8 mouse cellular contexts compared by ENCODE assay signal in the genomic region with DNA sequence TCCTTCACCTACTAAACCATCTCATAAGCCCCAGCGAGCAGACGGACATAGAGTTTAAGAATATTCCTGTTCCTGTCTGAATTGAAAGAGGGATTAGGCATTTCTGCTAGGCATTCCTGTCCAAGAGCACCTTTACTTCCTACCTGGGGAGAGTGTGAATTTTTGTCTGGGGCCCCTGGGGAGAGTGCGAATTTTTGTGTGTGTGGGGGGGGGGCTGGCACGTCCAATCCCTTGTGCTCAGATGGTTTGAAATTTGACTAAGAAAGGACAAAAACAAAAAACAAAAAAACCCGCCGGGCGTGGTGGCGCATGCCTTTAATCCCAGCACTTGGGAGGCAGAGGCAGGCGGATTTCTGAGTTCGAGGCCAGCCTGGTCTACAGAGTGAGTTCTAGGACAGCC. TPM values are rescaled to one million over a fixed set of nuclear protein-coding genes. Genes with fewer than 3 reads are reported as not detected.
DNase-seq lines count a peak whose midpoint lies in the region; ATAC-seq lines count a peak whose summit lies in the region.

No protein-coding gene starts in this region.

- H3K27ac ChIP-seq in kidney, embryonic 16.5 days (ENCODE audit: low read length) = no peak overlapping the region
- no peak overlapping the region for H3K27ac ChIP-seq in embryonic facial prominence, embryonic 11.5 days (replicated peaks; ENCODE audit: low read depth, low read length)
- H3K27ac ChIP-seq in intestine, embryonic 16.5 days (ENCODE audit: low read length) = no peak overlapping the region
- no peak overlapping the region for H3K27ac ChIP-seq in neural tube, embryonic 13.5 days (replicated peaks)

- peak overlapping the region; percentile 65 for H3K4me3 ChIP-seq in kidney, embryonic 16.5 days (ENCODE audit: low read length)
- peak overlapping the region; percentile 82 for H3K4me3 ChIP-seq in embryonic facial prominence, embryonic 11.5 days (ENCODE audit: low read depth, low read length)
- peak overlapping the region; percentile 63 for H3K4me3 ChIP-seq in intestine, embryonic 16.5 days (ENCODE audit: low read length)
- peak overlapping the region; percentile 91 for H3K4me3 ChIP-seq in neural tube, embryonic 13.5 days

- no peaks in the 10 kb centered on the region for H3K27me3 ChIP-seq in kidney, embryonic 16.5 days (ENCODE audit: insufficient read depth, low read length)
- no peaks in the 10 kb centered on the region for H3K27me3 ChIP-seq in embryonic facial prominence, embryonic 11.5 days (ENCODE audit: control insufficient read depth, insufficient read depth, low read length)
- H3K27me3 ChIP-seq in intestine, embryonic 16.5 days (replicated peaks; ENCODE audit: control insufficient read depth, insufficient read depth, low read length) = no peaks in the 10 kb centered on the region
- no peaks in the 10 kb centered on the region for H3K27me3 ChIP-seq in neural tube, embryonic 13.5 days

- H3K9me3 ChIP-seq in kidney, embryonic 16.5 days (ENCODE audit: low read length) = no peaks in the 10 kb centered on the region
- no peaks in the 10 kb centered on the region for H3K9me3 ChIP-seq in embryonic facial prominence, embryonic 11.5 days (replicated peaks; ENCODE audit: control insufficient read depth, low read length)
- H3K9me3 ChIP-seq in intestine, embryonic 16.5 days (ENCODE audit: control insufficient read depth, low read length) = no peaks in the 10 kb centered on the region
- no peaks in the 10 kb centered on the region for H3K9me3 ChIP-seq in neural tube, embryonic 13.5 days

- ATAC-seq in kidney, embryonic 16.5 days (ENCODE audit: low FRiP score, low TSS enrichment) = no peak
- peak; percentile 4; the same call in 1 of the 2 replicates for ATAC-seq in embryonic facial prominence, embryonic 11.5 days (replicated peaks; ENCODE audit: insufficient number of reproducible peaks, low FRiP score, low TSS enrichment, low read depth)
- ATAC-seq in intestine, embryonic 16.5 days = peak; percentile 4; the same call in 1 of the 2 replicates
- ATAC-seq in neural tube, embryonic 13.5 days (ENCODE audit: low read depth) = 0 out of 2 replicates have a peak, but pooled peaks have one; percentile 8

- intact Hi-C loops in left cerebral cortex, postnatal 36 days (cut with DNase I) = no loop called here

- peaks cover 8% of the 10 kb centered on the region for H3K36me3 ChIP-seq in kidney, embryonic 16.5 days (ENCODE audit: insufficient read depth, low read length)
- H3K36me3 ChIP-seq in embryonic facial prominence, embryonic 11.5 days (replicated peaks; ENCODE audit: control insufficient read depth, insufficient read depth, low read depth, low read length) = peaks cover 2% of the 10 kb centered on the region; the same call in 1 of the 2 replicates
- peaks cover 5% of the 10 kb centered on the region; the same call in 1 of the 2 replicates for H3K36me3 ChIP-seq in intestine, embryonic 16.5 days (ENCODE audit: control insufficient read depth, insufficient read depth, low read length)
- H3K36me3 ChIP-seq in neural tube, embryonic 13.5 days = peaks cover 15% of the 10 kb centered on the region

- peaks cover 5% of the 10 kb centered on the region; the same call in 1 of the 2 replicates for H3K4me1 ChIP-seq in kidney, embryonic 16.5 days (ENCODE audit: insufficient read depth, low read length)
- 0 out of 2 replicates have a peak, but pooled peaks cover 3% of the 10 kb centered on the region for H3K4me1 ChIP-seq in embryonic facial prominence, embryonic 11.5 days (ENCODE audit: control insufficient read depth, insufficient read depth, low read length)
- 0 out of 2 replicates have a peak, but pooled peaks cover 5% of the 10 kb centered on the region for H3K4me1 ChIP-seq in intestine, embryonic 16.5 days (ENCODE audit: control insufficient read depth, insufficient read depth, low read length)
- H3K4me1 ChIP-seq in neural tube, embryonic 13.5 days (replicated peaks) = peaks cover 10% of the 10 kb centered on the region

- H3K9ac ChIP-seq in kidney, embryonic 16.5 days (replicated peaks; ENCODE audit: low read length) = no peak overlapping the region
- H3K9ac ChIP-seq in embryonic facial prominence, embryonic 11.5 days (replicated peaks; ENCODE audit: low read length) = no peak overlapping the region
- no peak overlapping the region for H3K9ac ChIP-seq in intestine, embryonic 16.5 days (ENCODE audit: low read depth, low read length)
- H3K9ac ChIP-seq in neural tube, embryonic 13.5 days = no peak overlapping the region

- H3K4me2 ChIP-seq in kidney, embryonic 16.5 days (replicated peaks; ENCODE audit: low read depth, low read length) = peak overlapping the region; percentile 39
- H3K4me2 ChIP-seq in embryonic facial prominence, embryonic 11.5 days (ENCODE audit: low read depth, low read length) = peak overlapping the region; percentile 10; the same call in 1 of the 2 replicates
- H3K4me2 ChIP-seq in intestine, embryonic 16.5 days (ENCODE audit: low read depth, low read length) = peak overlapping the region; percentile 72
- H3K4me2 ChIP-seq in neural tube, embryonic 13.5 days = peak overlapping the region; percentile 95

- DNase-seq in kidney, postnatal 14 days = no peak
- no peak for DNase-seq in embryonic facial prominence, embryonic 11.5 days (ENCODE audit: low spot score)
- no peak for DNase-seq in urinary bladder, adult 2 months (ENCODE audit: low spot score)
- DNase-seq in left cerebral cortex, postnatal 36 days (ENCODE audit: low spot score in 2 of 2) = no peak
- no peak for DNase-seq in MN1 (ENCODE audit: low spot score)

- 68% methylated on average over 10 of the region's 10 CpGs for WGBS in kidney, embryonic 16.5 days
- 59% methylated on average over 10 of the region's 10 CpGs for WGBS in embryonic facial prominence, embryonic 11.5 days
- WGBS in intestine, embryonic 16.5 days = 65% methylated on average over 10 of the region's 10 CpGs
- 74% methylated on average over 10 of the region's 10 CpGs for WGBS in neural tube, embryonic 13.5 days

RNA-seq across cellular contexts. Expression of a gene that starts 0.4 kb away (rescaled TPM):
- 26.2 and 27.4 TPM in 2 replicates for polyA plus RNA-seq in kidney, embryonic 16.5 days (2015; fragmentation: Nextera tagmentation; extraction: Ambion mirVana)
- 21.3 and 21.7 TPM in 2 replicates for polyA plus RNA-seq in embryonic facial prominence, embryonic 11.5 days (2014; fragmentation: Nextera tagmentation; extraction: Ambion mirVana)
- polyA plus RNA-seq in intestine, embryonic 16.5 days (2015; fragmentation: Nextera tagmentation; extraction: Ambion mirVana) = 19.0 and 21.2 TPM in 2 replicates
- 23.1 and 27.0 TPM in 2 replicates for polyA plus RNA-seq in neural tube, embryonic 13.5 days (2015; fragmentation: Nextera tagmentation; extraction: Ambion mirVana)
- 16.4 and 18.0 TPM in 2 replicates for polyA plus RNA-seq in urinary bladder, adult 2 months (2012; rRNA removed)
- total RNA-seq in left cerebral cortex, postnatal 36 days (2021) = 10 to 100 TPM; 35.4 to 36.4 TPM

RNA-seq across cellular contexts. Expression of a gene that starts 33.8 kb away (rescaled TPM):
- 4.8 and 5.5 TPM in 2 replicates for polyA plus RNA-seq in kidney, embryonic 16.5 days (2015; fragmentation: Nextera tagmentation; extraction: Ambion mirVana)
- polyA plus RNA-seq in embryonic facial prominence, embryonic 11.5 days (2014; fragmentation: Nextera tagmentation; extraction: Ambion mirVana) = 2.6 and 3.0 TPM in 2 replicates
- 1.7 and 2.2 TPM in 2 replicates for polyA plus RNA-seq in intestine, embryonic 16.5 days (2015; fragmentation: Nextera tagmentation; extraction: Ambion mirVana)
- 12.3 and 13.8 TPM in 2 replicates for polyA plus RNA-seq in neural tube, embryonic 13.5 days (2015; fragmentation: Nextera tagmentation; extraction: Ambion mirVana)
- 3.0 and 3.9 TPM in 2 replicates for polyA plus RNA-seq in urinary bladder, adult 2 months (2012; rRNA removed)
- total RNA-seq in left cerebral cortex, postnatal 36 days (2021) = 10 to 100 TPM; 17.3 to 20.8 TPM

Comparison
In these comparisons a context has a peak if more than half of its experiments do, and no peak if none do; other contexts are left out.
1. H3K4me2 ChIP-seq: peak in every context shown above with its lines; median percentile 95 in neural tube, embryonic 13.5 days; 72 in intestine, embryonic 16.5 days; 39 in kidney, embryonic 16.5 days; 10 in embryonic facial prominence, embryonic 11.5 days.